Mouse (Mus musculus): Measurements from ENCODE around the gene Dock6. TPM values are rescaled to one million over a fixed set of nuclear protein-coding genes. Genes with fewer than 3 reads are reported as not detected.
"Not testable (repeated sequence)": the region's sequence is repeated elsewhere in the genome, so short reads cannot be mapped to it uniquely, and the experiment has no call there.

The Dock6 gene
- total and polyA plus RNA-seq, 3 experiments: 3.9 to 16.8 (median 11.6) TPM

- peaks cover 56% of the 10 kb centered on the region for H3K27me3 ChIP-seq (ENCODE audit: insufficient read depth, low read length)
- peaks cover 11% of the 10 kb centered on the region for H3K4me1 ChIP-seq (ENCODE audit: insufficient read depth, low read depth, low read length)
- ATAC-seq (ENCODE audit: extremely low read depth, insufficient number of reproducible peaks, low FRiP score, poor library complexity, severe bottlenecking) (no peak), DNase-seq (ENCODE audit: low spot score) (no peak)
- H3K9me3 ChIP-seq (replicated peaks): no peaks in the 10 kb centered on the region
- TF ChIP-seq GATA1 (IDR thresholded peaks at IDR 0.05; ENCODE audit: borderline replicate concordance, low read length): no peak
- no peak for TF ChIP-seq POLR2AphosphoS5 (IDR thresholded peaks at IDR 0.05; ENCODE audit: insufficient replicate concordance, low read depth, low read length)
- no peak for TF ChIP-seq CTCF (IDR thresholded peaks at IDR 0.05; ENCODE audit: low read depth, low read length)
- no peak for TF ChIP-seq GATA2 (IDR thresholded peaks at IDR 0.05; ENCODE audit: borderline replicate concordance, low read depth, low read length)
- TF ChIP-seq TAL1 (conservative IDR thresholded peaks at IDR 0.05; ENCODE audit: low read depth, low read length): no peak
- H3K4me3 ChIP-seq (ENCODE audit: low read depth, low read length): no peak overlapping the region; the same call in 1 of the 2 replicates
- H3K36me3 ChIP-seq (replicated peaks): no peaks in the 10 kb centered on the region
Measured at GRCm38 (mm10) chr9:21794344-21794834, 58.0 kb downstream of the Dock6 start.

- H3K4me1 ChIP-seq (ENCODE audit: insufficient read depth, low read depth, low read length); H3K9me3 ChIP-seq (replicated peaks); ATAC-seq (ENCODE audit: extremely low read depth, insufficient number of reproducible peaks, low FRiP score, poor library complexity, severe bottlenecking); DNase-seq (ENCODE audit: low spot score); H3K4me3 ChIP-seq (ENCODE audit: low read depth, low read length); H3K36me3 ChIP-seq (replicated peaks): not testable (repeated sequence)
- peaks cover 53% of the 10 kb centered on the region for H3K27me3 ChIP-seq (ENCODE audit: insufficient read depth, low read length)
Measured at GRCm38 (mm10) chr9:21793507-21793906, 58.9 kb downstream of the Dock6 start.

GRCm38 (mm10) chr9:21792644-21793043 lies 59.8 kb downstream of the Dock6 start:
- Histone ChIP-seq H3K4me1 (ENCODE audit: insufficient read depth, low read depth, low read length) (0 out of 2 replicates have a peak, but pooled peaks cover under 1% of the 10 kb centered on the region), H3K36me3 (replicated peaks) (no peaks in the 10 kb centered on the region), H3K27me3 (ENCODE audit: insufficient read depth, low read length) (peaks cover 51% of the 10 kb centered on the region), H3K9me3 (replicated peaks) (no peaks in the 10 kb centered on the region), H3K4me3 (ENCODE audit: low read depth, low read length) (no peak overlapping the region)
- no peak for ATAC-seq (ENCODE audit: extremely low read depth, insufficient number of reproducible peaks, low FRiP score, poor library complexity, severe bottlenecking)
- no peak for TF ChIP-seq GATA1 (IDR thresholded peaks at IDR 0.05; ENCODE audit: borderline replicate concordance, low read length)
- TF ChIP-seq CTCF (IDR thresholded peaks at IDR 0.05; ENCODE audit: low read depth, low read length): no peak
- no peak for TF ChIP-seq POLR2AphosphoS5 (IDR thresholded peaks at IDR 0.05; ENCODE audit: insufficient replicate concordance, low read depth, low read length)
- no peak for TF ChIP-seq GATA2 (IDR thresholded peaks at IDR 0.05; ENCODE audit: borderline replicate concordance, low read depth, low read length)
- TF ChIP-seq TAL1 (conservative IDR thresholded peaks at IDR 0.05; ENCODE audit: low read depth, low read length): no peak
- no peak for DNase-seq (ENCODE audit: low spot score)

GRCm38 (mm10) chr9:21791861-21792260 lies 60.6 kb downstream of the Dock6 start:
- TF ChIP-seq CTCF (IDR thresholded peaks at IDR 0.05; ENCODE audit: low read depth, low read length): no peak
- no peak for TF ChIP-seq GATA2 (IDR thresholded peaks at IDR 0.05; ENCODE audit: borderline replicate concordance, low read depth, low read length)
- TF ChIP-seq TAL1 (conservative IDR thresholded peaks at IDR 0.05; ENCODE audit: low read depth, low read length): no peak
- H3K27me3 ChIP-seq (ENCODE audit: insufficient read depth, low read length): peaks cover 44% of the 10 kb centered on the region
- ATAC-seq (ENCODE audit: extremely low read depth, insufficient number of reproducible peaks, low FRiP score, poor library complexity, severe bottlenecking): no peak
- no peak for DNase-seq (ENCODE audit: low spot score)
- no peaks in the 10 kb centered on the region for H3K36me3 ChIP-seq (replicated peaks)
- no peak overlapping the region for H3K4me3 ChIP-seq (ENCODE audit: low read depth, low read length)
- no peaks in the 10 kb centered on the region for H3K4me1 ChIP-seq (ENCODE audit: insufficient read depth, low read depth, low read length)
- H3K9me3 ChIP-seq (replicated peaks): no peaks in the 10 kb centered on the region

DNA sequence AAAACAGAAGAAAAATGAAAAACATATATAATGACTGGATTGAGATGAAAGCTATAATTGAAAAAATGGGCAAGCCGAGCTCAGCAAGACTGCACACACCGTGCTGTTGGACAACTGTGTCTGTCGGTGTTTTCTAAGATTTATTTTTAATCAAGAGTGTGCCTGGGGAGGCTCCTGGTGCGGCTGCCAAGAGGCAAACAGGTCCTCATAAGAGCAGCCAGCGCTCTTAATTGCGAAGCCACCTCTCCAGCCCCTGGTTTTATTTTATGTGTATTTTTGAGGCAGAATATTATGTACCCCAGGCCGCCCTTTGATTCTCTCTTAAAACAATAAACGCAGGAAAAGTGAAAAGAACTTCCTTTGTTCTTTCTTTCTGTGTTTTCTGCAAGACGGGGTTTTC lies 64.2 kb downstream of the Dock6 start:
- peaks cover 3% of the 10 kb centered on the region for H3K4me1 ChIP-seq (ENCODE audit: insufficient read depth, low read depth, low read length)

DNA sequence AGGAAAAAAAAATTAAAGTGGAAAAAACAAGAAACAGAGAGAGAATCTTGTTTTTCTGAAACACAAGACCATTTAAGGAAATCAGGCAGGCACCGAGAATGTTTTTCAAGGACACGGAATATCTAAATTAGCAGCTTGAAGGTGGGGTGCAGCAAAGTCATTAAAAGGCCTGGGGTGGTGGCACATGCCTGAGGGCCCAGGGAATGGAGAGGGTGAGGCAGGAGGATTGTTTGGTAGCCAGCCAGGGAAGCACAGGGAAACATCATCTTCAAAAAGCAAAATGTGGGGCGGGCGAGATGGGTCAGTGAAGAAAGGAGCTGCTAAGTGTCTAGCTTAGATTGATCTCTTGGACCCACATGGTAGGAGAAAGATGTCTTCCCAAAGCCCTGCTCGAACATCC lies 64.8 kb downstream of the Dock6 start:
- TF ChIP-seq GATA2 (IDR thresholded peaks at IDR 0.05; ENCODE audit: borderline replicate concordance, low read depth, low read length) (no peak), POLR2AphosphoS5 (IDR thresholded peaks at IDR 0.05; ENCODE audit: insufficient replicate concordance, low read depth, low read length) (no peak), TAL1 (conservative IDR thresholded peaks at IDR 0.05; ENCODE audit: low read depth, low read length) (no peak), GATA1 (IDR thresholded peaks at IDR 0.05; ENCODE audit: borderline replicate concordance, low read length) (no peak), CTCF (IDR thresholded peaks at IDR 0.05; ENCODE audit: low read depth, low read length) (no peak)
- Histone ChIP-seq H3K36me3 (replicated peaks) (no peaks in the 10 kb centered on the region), H3K9me3 (replicated peaks) (no peaks in the 10 kb centered on the region), H3K27me3 (ENCODE audit: insufficient read depth, low read length) (peaks cover 28% of the 10 kb centered on the region), H3K4me1 (ENCODE audit: insufficient read depth, low read depth, low read length) (peaks cover 3% of the 10 kb centered on the region), H3K4me3 (ENCODE audit: low read depth, low read length) (no peak overlapping the region)
- DNase-seq (ENCODE audit: low spot score) (no peak), ATAC-seq (ENCODE audit: extremely low read depth, insufficient number of reproducible peaks, low FRiP score, poor library complexity, severe bottlenecking) (no peak)

More for the DNA sequence above, 64.2 kb downstream of the Dock6 start:
- ATAC-seq (ENCODE audit: extremely low read depth, insufficient number of reproducible peaks, low FRiP score, poor library complexity, severe bottlenecking): no peak
- H3K4me3 ChIP-seq (ENCODE audit: low read depth, low read length): no peak overlapping the region
- no peak for DNase-seq (ENCODE audit: low spot score)
- H3K9me3 ChIP-seq (replicated peaks): no peaks in the 10 kb centered on the region
- TF ChIP-seq POLR2AphosphoS5 (IDR thresholded peaks at IDR 0.05; ENCODE audit: insufficient replicate concordance, low read depth, low read length) (no peak), CTCF (IDR thresholded peaks at IDR 0.05; ENCODE audit: low read depth, low read length) (no peak), GATA2 (IDR thresholded peaks at IDR 0.05; ENCODE audit: borderline replicate concordance, low read depth, low read length) (no peak), TAL1 (conservative IDR thresholded peaks at IDR 0.05; ENCODE audit: low read depth, low read length) (no peak)
- H3K36me3 ChIP-seq (replicated peaks): no peaks in the 10 kb centered on the region
- H3K27me3 ChIP-seq (ENCODE audit: insufficient read depth, low read length): peaks cover 30% of the 10 kb centered on the region

DNA sequence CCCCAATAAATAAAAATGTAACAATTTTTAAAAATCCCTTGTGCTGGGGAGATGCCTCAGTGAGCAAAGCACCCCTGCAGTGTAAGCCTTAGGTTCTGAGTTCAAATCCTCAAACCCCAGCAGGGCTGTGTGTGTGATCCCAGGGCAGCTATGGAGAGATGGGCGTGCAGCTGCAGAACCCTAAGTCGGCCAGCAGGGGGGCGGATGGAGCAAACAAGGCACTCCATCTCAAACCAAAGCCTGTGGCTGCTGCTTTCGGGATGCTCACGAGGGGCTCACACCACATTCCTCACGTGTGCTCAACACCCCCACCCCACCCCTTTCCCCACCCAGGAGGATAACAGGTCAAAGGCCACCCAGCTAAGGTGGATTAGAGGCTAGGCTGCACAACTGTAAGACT lies 65.5 kb downstream of the Dock6 start:
- Histone ChIP-seq H3K4me3 (ENCODE audit: low read depth, low read length) (no peak overlapping the region), H3K36me3 (replicated peaks) (no peaks in the 10 kb centered on the region), H3K27me3 (ENCODE audit: insufficient read depth, low read length) (peaks cover 27% of the 10 kb centered on the region), H3K9me3 (replicated peaks) (no peaks in the 10 kb centered on the region), H3K4me1 (ENCODE audit: insufficient read depth, low read depth, low read length) (peaks cover 3% of the 10 kb centered on the region)
- DNase-seq (ENCODE audit: low spot score): peak; percentile 50
- TF ChIP-seq POLR2AphosphoS5 (IDR thresholded peaks at IDR 0.05; ENCODE audit: insufficient replicate concordance, low read depth, low read length) (no peak), GATA2 (IDR thresholded peaks at IDR 0.05; ENCODE audit: borderline replicate concordance, low read depth, low read length) (no peak), GATA1 (IDR thresholded peaks at IDR 0.05; ENCODE audit: borderline replicate concordance, low read length) (no peak), CTCF (IDR thresholded peaks at IDR 0.05; ENCODE audit: low read depth, low read length) (peak; percentile 62), TAL1 (conservative IDR thresholded peaks at IDR 0.05; ENCODE audit: low read depth, low read length) (no peak)
- ATAC-seq (ENCODE audit: extremely low read depth, insufficient number of reproducible peaks, low FRiP score, poor library complexity, severe bottlenecking): peak; percentile 34

DNA sequence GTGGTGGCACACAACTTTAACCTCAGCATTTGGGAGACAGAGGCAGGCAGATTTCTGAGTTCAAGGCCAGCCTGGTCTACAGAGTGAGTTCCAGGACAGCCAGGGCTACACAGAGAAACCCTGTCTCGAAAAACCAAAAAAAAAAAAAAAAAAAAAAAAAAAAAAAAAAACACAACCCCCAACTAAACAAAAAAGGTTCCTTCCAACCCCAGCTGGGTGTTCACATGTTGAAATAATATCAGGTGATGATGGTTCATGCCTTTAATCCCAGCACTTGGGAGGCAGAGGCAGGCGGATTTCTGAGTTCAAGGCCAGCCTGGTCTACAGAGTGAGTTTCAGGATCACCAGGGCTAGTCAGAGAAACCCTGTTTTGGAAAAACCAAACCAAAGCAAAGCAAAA lies 66.1 kb downstream of the Dock6 start:
- not testable (repeated sequence) for H3K36me3 ChIP-seq (replicated peaks); H3K4me1 ChIP-seq (ENCODE audit: insufficient read depth, low read depth, low read length); DNase-seq (ENCODE audit: low spot score); H3K9me3 ChIP-seq (replicated peaks); ATAC-seq (ENCODE audit: extremely low read depth, insufficient number of reproducible peaks, low FRiP score, poor library complexity, severe bottlenecking); H3K4me3 ChIP-seq (ENCODE audit: low read depth, low read length)
- H3K27me3 ChIP-seq (ENCODE audit: insufficient read depth, low read length): peaks cover 22% of the 10 kb centered on the region
